Mouse (Mus musculus): ENCODE data around the gene Msrb2. TPM values are rescaled to one million over a fixed set of nuclear protein-coding genes. Genes with fewer than 3 reads are reported as not detected.

The Msrb2 gene
- polyA plus RNA-seq, 1 experiment from 2014 or later = 36.5 TPM

DNA sequence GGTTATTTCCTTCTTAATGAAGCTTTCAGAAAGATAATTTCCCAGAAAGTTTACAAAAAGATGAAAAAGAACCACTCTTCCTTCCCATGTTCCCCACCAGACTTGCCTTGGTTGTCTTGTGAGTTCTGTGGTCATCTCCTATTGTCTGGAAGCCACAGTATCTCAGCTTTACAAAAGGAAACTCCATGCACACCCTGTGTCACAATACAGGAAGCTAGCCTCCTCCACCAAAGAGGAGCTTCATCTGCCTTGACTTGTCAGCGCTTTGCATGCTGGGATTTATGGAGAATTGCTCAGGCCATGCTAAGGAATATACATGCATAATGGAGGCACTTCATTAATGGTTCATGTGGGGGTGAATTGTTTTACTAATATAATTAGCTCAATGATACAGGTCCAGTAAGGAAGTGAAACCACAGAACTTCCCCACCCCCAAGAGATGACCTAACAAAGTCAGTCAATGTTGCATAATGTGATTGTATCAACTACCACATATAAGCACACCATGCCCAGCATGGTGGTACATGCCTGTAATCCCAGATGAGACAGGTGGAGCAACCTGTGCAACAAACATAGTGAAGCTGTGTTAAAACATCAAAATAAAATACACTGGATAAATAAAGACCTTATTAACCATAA, 19.5 kb upstream of the Msrb2 start:
- H3K9ac ChIP-seq (replicated peaks; ENCODE audit: low read length) = no peak overlapping the region
- no peaks in the 10 kb centered on the region for H3K9me3 ChIP-seq (ENCODE audit: low read length)
- no peaks in the 10 kb centered on the region for H3K4me1 ChIP-seq (ENCODE audit: insufficient read depth, low read length)
- no peak for ATAC-seq (ENCODE audit: low FRiP score, low TSS enrichment)
- H3K27ac ChIP-seq (ENCODE audit: low read length) = no peak overlapping the region
- H3K4me3 ChIP-seq (ENCODE audit: low read length) = no peak overlapping the region
- 98% methylated on average over 1 of the region's 1 CpGs for WGBS
- H3K4me2 ChIP-seq (replicated peaks; ENCODE audit: low read depth, low read length) = no peak overlapping the region
- H3K36me3 ChIP-seq (ENCODE audit: insufficient read depth, low read length) = no peaks in the 10 kb centered on the region
- H3K27me3 ChIP-seq (ENCODE audit: insufficient read depth, low read length) = no peaks in the 10 kb centered on the region

DNA sequence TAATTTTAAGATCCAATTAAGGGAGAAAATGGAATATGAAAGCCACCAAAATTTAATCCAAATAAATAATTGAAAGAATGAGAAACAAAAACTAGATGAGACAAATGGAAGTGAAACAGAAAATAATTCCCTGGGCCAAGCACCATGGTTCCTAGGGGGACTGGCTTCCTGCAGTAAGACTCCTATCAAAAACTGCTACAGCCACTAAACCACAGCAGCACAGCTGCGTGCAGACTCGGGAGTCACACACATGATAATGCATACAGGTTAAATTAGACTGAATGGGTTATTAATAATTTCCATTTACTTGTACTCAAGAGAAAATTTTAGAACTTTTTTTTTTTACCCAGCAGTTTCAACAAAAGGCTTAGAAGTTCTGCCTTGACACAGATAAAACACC, 18.1 kb upstream of the Msrb2 start:
- no peak for ATAC-seq (ENCODE audit: low FRiP score, low TSS enrichment)
- no peak overlapping the region for H3K9ac ChIP-seq (replicated peaks; ENCODE audit: low read length)
- no peaks in the 10 kb centered on the region for H3K9me3 ChIP-seq (ENCODE audit: low read length)
- H3K27me3 ChIP-seq (ENCODE audit: insufficient read depth, low read length) = no peaks in the 10 kb centered on the region
- no peak overlapping the region for H3K4me3 ChIP-seq (ENCODE audit: low read length)
- no peak overlapping the region for H3K4me2 ChIP-seq (replicated peaks; ENCODE audit: low read depth, low read length)
- H3K36me3 ChIP-seq (ENCODE audit: insufficient read depth, low read length) = no peaks in the 10 kb centered on the region
- H3K27ac ChIP-seq (ENCODE audit: low read length) = no peak overlapping the region
- WGBS = 90% methylated on average over 2 of the region's 2 CpGs
- no peaks in the 10 kb centered on the region for H3K4me1 ChIP-seq (ENCODE audit: insufficient read depth, low read length)

DNA sequence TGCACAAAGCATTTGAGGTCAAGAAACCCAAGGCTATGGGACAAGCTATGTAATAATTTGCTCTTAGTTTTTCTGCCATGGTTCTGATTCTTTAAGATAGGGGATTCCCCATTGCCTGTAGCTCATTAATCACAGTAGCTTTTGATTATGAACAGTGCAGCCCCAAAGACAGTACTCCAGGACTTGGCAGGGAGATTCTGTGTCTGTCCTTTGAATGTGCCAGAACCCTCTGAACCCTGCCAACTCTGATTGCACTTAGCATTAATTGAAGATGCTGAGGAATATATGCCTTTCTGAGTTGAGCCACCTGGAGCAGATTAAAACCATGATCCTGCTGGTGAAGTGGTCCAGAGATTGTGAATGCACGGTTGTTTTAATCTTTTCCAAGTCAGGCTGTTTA, 8.4 kb upstream of the Msrb2 start:
- no peak overlapping the region for H3K4me3 ChIP-seq (ENCODE audit: low read length)
- no peak overlapping the region for H3K27ac ChIP-seq (ENCODE audit: low read length)
- 69% methylated on average over 1 of the region's 1 CpGs for WGBS
- no peaks in the 10 kb centered on the region for H3K27me3 ChIP-seq (ENCODE audit: insufficient read depth, low read length)
- no peaks in the 10 kb centered on the region for H3K4me1 ChIP-seq (ENCODE audit: insufficient read depth, low read length)
- no peak overlapping the region for H3K9ac ChIP-seq (replicated peaks; ENCODE audit: low read length)
- H3K9me3 ChIP-seq (ENCODE audit: low read length) = no peaks in the 10 kb centered on the region
- H3K4me2 ChIP-seq (replicated peaks; ENCODE audit: low read depth, low read length) = no peak overlapping the region
- H3K36me3 ChIP-seq (ENCODE audit: insufficient read depth, low read length) = no peaks in the 10 kb centered on the region
- no peak for ATAC-seq (ENCODE audit: low FRiP score, low TSS enrichment)

DNA sequence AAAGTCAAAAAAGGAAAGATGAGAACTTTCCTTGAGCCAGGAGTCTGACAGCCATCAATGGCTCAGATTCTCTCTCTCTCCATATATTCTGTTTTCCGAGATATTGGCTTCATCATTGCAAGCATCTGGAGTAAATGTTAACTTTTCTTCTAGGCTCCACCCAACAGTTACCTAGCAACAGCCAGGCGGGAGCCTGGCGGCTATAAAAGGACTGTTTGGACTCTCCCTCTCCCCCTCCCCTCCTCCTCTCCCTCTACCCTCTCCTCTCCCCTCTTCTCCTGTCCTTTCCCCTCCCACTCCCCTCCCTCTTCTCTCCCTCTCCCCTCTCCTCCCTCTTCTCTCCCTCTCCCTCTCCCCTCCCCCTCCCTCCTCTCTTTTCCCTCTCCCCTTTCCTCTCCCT, 4.8 kb upstream of the Msrb2 start:
- Histone ChIP-seq H3K36me3 (ENCODE audit: insufficient read depth, low read length) (no peaks in the 10 kb centered on the region), H3K4me1 (ENCODE audit: insufficient read depth, low read length) (peaks cover 4% of the 10 kb centered on the region), H3K9ac (replicated peaks; ENCODE audit: low read length) (no peak overlapping the region), H3K4me2 (replicated peaks; ENCODE audit: low read depth, low read length) (no peak overlapping the region), H3K9me3 (ENCODE audit: low read length) (no peaks in the 10 kb centered on the region), H3K27me3 (ENCODE audit: insufficient read depth, low read length) (no peaks in the 10 kb centered on the region), H3K27ac (ENCODE audit: low read length) (no peak overlapping the region), H3K4me3 (ENCODE audit: low read length) (no peak overlapping the region)
- no peak for ATAC-seq (ENCODE audit: low FRiP score, low TSS enrichment)
- WGBS = 37% methylated on average over 3 of the region's 3 CpGs

DNA sequence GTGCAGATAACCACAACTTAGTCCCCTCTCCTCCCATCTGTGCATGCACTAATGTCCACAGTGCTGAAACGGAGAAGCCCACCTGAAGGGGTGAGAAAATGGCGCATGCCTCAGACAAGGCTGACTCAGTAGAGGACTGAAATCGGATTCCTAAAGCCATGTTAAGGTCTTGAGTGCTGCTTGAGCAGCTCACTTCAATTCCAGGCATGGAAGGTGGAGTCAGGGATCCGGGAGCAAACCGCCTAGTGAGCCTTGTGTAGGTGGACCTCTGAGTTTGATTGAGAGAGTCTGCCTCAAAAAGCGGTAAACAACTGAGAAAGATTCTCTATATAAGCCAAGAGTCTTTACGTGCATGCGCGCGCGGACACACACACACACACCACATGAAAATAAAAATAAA, 4.1 kb upstream of the Msrb2 start:
- Histone ChIP-seq H3K36me3 (ENCODE audit: insufficient read depth, low read length) (no peaks in the 10 kb centered on the region), H3K9me3 (ENCODE audit: low read length) (no peaks in the 10 kb centered on the region), H3K4me2 (replicated peaks; ENCODE audit: low read depth, low read length) (no peak overlapping the region), H3K27ac (ENCODE audit: low read length) (no peak overlapping the region), H3K4me3 (ENCODE audit: low read length) (no peak overlapping the region), H3K4me1 (ENCODE audit: insufficient read depth, low read length) (peaks cover 4% of the 10 kb centered on the region), H3K9ac (replicated peaks; ENCODE audit: low read length) (no peak overlapping the region), H3K27me3 (ENCODE audit: insufficient read depth, low read length) (no peaks in the 10 kb centered on the region)
- ATAC-seq (ENCODE audit: low FRiP score, low TSS enrichment) = no peak
- 82% methylated on average over 11 of the region's 11 CpGs for WGBS

DNA sequence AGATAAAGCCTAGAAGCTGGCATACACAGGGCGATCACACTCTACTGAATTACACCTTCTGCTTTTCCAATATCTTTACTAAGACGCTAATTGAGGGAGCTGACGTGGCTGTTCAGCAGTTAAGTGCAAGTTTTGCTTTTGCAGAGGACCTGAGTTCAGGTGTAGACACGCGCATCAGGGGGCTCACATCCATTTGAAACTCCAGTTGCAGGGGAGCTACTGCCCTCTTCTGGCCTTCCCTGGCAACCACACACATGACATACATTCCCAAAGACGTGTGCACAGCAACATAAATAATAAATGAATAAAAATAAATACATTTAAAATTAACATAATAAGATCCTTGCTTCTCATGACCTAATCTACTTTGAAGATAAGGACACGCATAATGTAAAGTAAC, 2.5 kb downstream of the Msrb2 start:
- no peak for ATAC-seq (ENCODE audit: low FRiP score, low TSS enrichment)
- H3K36me3 ChIP-seq (ENCODE audit: insufficient read depth, low read length) = no peaks in the 10 kb centered on the region
- H3K4me2 ChIP-seq (replicated peaks; ENCODE audit: low read depth, low read length) = no peak overlapping the region
- H3K27ac ChIP-seq (ENCODE audit: low read length) = no peak overlapping the region
- no peak overlapping the region for H3K4me3 ChIP-seq (ENCODE audit: low read length)
- no peak overlapping the region for H3K9ac ChIP-seq (replicated peaks; ENCODE audit: low read length)
- peaks cover 4% of the 10 kb centered on the region for H3K4me1 ChIP-seq (ENCODE audit: insufficient read depth, low read length)
- H3K9me3 ChIP-seq (ENCODE audit: low read length) = no peaks in the 10 kb centered on the region
- H3K27me3 ChIP-seq (ENCODE audit: insufficient read depth, low read length) = no peaks in the 10 kb centered on the region
- 92% methylated on average over 7 of the region's 7 CpGs for WGBS

DNA sequence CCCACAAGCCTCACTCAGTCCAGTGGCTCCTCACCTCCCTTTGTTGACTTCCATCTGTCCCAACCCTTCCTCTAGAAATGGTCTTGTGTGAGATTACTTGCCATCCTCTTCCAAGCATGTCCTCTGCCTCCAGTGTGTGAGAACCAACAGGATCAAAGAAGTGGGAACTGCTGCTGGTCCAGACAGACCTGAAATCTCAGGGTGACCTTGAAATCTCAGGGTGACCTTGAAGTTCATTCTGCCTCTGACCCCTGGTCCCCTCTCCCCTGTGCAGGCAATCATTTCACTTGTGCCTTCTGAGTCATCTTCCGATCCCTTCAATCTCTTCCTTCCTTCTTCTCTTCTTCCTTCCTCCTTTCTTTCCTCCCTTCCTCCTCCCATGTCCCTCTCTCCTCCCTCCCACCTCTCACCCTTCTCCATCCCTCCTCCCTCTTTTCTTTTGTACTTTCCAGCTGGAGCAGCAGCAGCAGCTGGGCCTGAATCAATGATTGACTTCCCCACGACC, 9.3 kb downstream of the Msrb2 start:
- H3K9ac ChIP-seq (replicated peaks; ENCODE audit: low read length) = no peak overlapping the region
- 0 out of 2 replicates have a peak, but pooled peaks cover 4% of the 10 kb centered on the region for H3K36me3 ChIP-seq (ENCODE audit: insufficient read depth, low read length)
- H3K27me3 ChIP-seq (ENCODE audit: insufficient read depth, low read length) = no peaks in the 10 kb centered on the region

DNA sequence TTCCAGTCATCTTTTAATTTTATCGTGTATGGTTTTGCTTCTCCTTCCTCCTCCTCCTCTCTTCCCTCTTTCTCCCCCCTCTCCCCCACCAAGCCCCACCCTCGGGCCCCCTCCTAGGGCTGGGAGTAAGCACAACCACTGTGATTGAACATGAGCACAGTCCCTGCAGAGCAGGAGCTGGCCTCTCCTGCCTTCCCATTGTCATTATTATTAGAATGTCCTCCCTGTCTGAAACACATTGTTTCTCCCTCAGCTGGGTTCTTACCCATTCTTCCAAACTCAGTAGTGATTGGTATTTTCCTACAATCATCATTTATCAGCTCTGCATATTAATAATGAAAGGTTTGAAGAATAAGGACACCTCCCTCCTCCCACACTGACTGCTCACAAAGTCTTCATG, 9.7 kb downstream of the Msrb2 start:
- H3K4me2 ChIP-seq (replicated peaks; ENCODE audit: low read depth, low read length) = no peak overlapping the region
- peaks cover 10% of the 10 kb centered on the region; the same call in 1 of the 2 replicates for H3K4me1 ChIP-seq (ENCODE audit: insufficient read depth, low read length)
- H3K36me3 ChIP-seq (ENCODE audit: insufficient read depth, low read length) = 0 out of 2 replicates have a peak, but pooled peaks cover 4% of the 10 kb centered on the region
- H3K4me3 ChIP-seq (ENCODE audit: low read length) = no peak overlapping the region
- ATAC-seq (ENCODE audit: low FRiP score, low TSS enrichment) = no peak
- H3K27me3 ChIP-seq (ENCODE audit: insufficient read depth, low read length) = no peaks in the 10 kb centered on the region
- H3K27ac ChIP-seq (ENCODE audit: low read length) = no peak overlapping the region
- 13% methylated on average over 2 of the region's 2 CpGs for WGBS
- H3K9me3 ChIP-seq (ENCODE audit: low read length) = no peaks in the 10 kb centered on the region
- H3K9ac ChIP-seq (replicated peaks; ENCODE audit: low read length) = no peak overlapping the region

More for the DNA sequence above, 9.3 kb downstream of the Msrb2 start:
- WGBS = 58% methylated on average over 2 of the region's 2 CpGs
- Histone ChIP-seq H3K27ac (ENCODE audit: low read length) (no peak overlapping the region), H3K9me3 (ENCODE audit: low read length) (no peaks in the 10 kb centered on the region), H3K4me1 (ENCODE audit: insufficient read depth, low read length) (peaks cover 10% of the 10 kb centered on the region; the same call in 1 of the 2 replicates), H3K4me3 (ENCODE audit: low read length) (no peak overlapping the region), H3K4me2 (replicated peaks; ENCODE audit: low read depth, low read length) (no peak overlapping the region)
- 0 out of 2 replicates have a peak, but pooled peaks have one; percentile 37 for ATAC-seq (ENCODE audit: low FRiP score, low TSS enrichment)

DNA sequence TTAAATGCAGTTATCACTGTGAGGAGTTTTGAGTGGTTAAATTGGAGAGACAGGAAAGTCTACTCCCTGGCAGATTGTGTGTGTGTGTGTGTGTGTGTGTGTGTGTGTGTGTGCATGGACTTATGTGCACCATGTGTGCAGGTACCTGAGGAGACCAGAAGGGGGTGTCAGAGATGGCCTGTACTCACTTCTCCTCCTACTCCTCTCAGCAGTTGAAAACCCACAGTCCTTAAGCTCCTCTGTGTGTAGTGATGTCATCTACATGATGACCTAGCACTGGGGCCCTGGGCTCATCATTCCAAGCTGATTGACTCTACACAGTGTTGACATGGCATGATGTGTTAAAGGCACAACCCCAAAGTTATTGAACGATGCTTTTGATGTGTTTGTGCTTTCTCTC, 11.0 kb downstream of the Msrb2 start:
- H3K36me3 ChIP-seq (ENCODE audit: insufficient read depth, low read length) = 0 out of 2 replicates have a peak, but pooled peaks cover 4% of the 10 kb centered on the region
- 67% methylated on average over 1 of the region's 1 CpGs for WGBS
- no peak overlapping the region for H3K4me3 ChIP-seq (ENCODE audit: low read length)
- no peak overlapping the region for H3K27ac ChIP-seq (ENCODE audit: low read length)
- H3K4me1 ChIP-seq (ENCODE audit: insufficient read depth, low read length) = peaks cover 10% of the 10 kb centered on the region; the same call in 1 of the 2 replicates
- H3K4me2 ChIP-seq (replicated peaks; ENCODE audit: low read depth, low read length) = no peak overlapping the region
- H3K27me3 ChIP-seq (ENCODE audit: insufficient read depth, low read length) = no peaks in the 10 kb centered on the region
- H3K9me3 ChIP-seq (ENCODE audit: low read length) = no peaks in the 10 kb centered on the region
- ATAC-seq (ENCODE audit: low FRiP score, low TSS enrichment) = no peak
- no peak overlapping the region for H3K9ac ChIP-seq (replicated peaks; ENCODE audit: low read length)

DNA sequence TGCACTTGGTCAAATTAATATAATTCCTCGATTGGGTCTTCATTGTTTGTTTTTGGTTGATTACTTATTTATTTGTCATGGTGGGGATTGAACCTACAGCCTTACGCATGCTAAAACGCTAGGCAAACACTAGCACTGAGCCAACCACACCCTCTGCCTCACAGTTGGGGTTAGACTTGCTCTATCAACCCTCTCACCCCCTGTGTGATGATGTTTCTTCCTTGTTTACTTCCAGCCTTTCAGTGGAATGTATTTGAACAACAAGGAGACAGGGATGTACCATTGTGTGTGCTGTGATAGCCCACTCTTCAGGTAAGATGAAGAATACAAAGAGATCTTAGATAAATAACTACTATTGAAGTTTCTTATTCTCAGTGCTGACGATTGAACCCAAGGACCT, 11.8 kb downstream of the Msrb2 start:
- H3K36me3 ChIP-seq (ENCODE audit: insufficient read depth, low read length) = 0 out of 2 replicates have a peak, but pooled peaks cover 4% of the 10 kb centered on the region
- H3K4me2 ChIP-seq (replicated peaks; ENCODE audit: low read depth, low read length) = no peak overlapping the region
- no peak overlapping the region for H3K27ac ChIP-seq (ENCODE audit: low read length)
- ATAC-seq (ENCODE audit: low FRiP score, low TSS enrichment) = no peak
- H3K9me3 ChIP-seq (ENCODE audit: low read length) = no peaks in the 10 kb centered on the region
- H3K4me3 ChIP-seq (ENCODE audit: low read length) = no peak overlapping the region
- peaks cover 10% of the 10 kb centered on the region; the same call in 1 of the 2 replicates for H3K4me1 ChIP-seq (ENCODE audit: insufficient read depth, low read length)
- H3K9ac ChIP-seq (replicated peaks; ENCODE audit: low read length) = no peak overlapping the region
- H3K27me3 ChIP-seq (ENCODE audit: insufficient read depth, low read length) = no peaks in the 10 kb centered on the region
- 56% methylated on average over 4 of the region's 4 CpGs for WGBS
